Mouse (Mus musculus): ENCODE data around the gene Col5a3. TPM values are rescaled to one million over a fixed set of nuclear protein-coding genes. Genes with fewer than 3 reads are reported as not detected.

Col5a3 gene
- polyA plus RNA-seq, 1 experiment from 2014 or later = 0.22 TPM

- no peak overlapping the region for H3K27ac ChIP-seq (ENCODE audit: low read depth)
- H3K36me3 ChIP-seq (ENCODE audit: insufficient read depth) = no peaks in the 10 kb centered on the region
- 75% methylated on average over 6 of the region's 6 CpGs for whole genome bisulfite sequencing
- H3K9me3 ChIP-seq (ENCODE audit: low read depth, low read length) = no peaks in the 10 kb centered on the region
- H3K27me3 ChIP-seq (ENCODE audit: insufficient read depth, low read length) = no peaks in the 10 kb centered on the region
- no peak overlapping the region for H3K4me3 ChIP-seq (ENCODE audit: low read depth, low read length)
- H3K9ac ChIP-seq = no peak overlapping the region
- no peaks in the 10 kb centered on the region for H3K4me1 ChIP-seq (ENCODE audit: insufficient read depth)
- TF ChIP-seq CTCF (IDR thresholded peaks at IDR 0.05; ENCODE audit: low read depth) = no peak
- H3K4me2 ChIP-seq = no peak overlapping the region
- ATAC-seq (ENCODE audit: insufficient read depth) = no peak
- DNase-seq = no peak
Observed at GRCm38 (mm10) chr9:20758896-20759295, 56.0 kb downstream of the Col5a3 start.

DNA sequence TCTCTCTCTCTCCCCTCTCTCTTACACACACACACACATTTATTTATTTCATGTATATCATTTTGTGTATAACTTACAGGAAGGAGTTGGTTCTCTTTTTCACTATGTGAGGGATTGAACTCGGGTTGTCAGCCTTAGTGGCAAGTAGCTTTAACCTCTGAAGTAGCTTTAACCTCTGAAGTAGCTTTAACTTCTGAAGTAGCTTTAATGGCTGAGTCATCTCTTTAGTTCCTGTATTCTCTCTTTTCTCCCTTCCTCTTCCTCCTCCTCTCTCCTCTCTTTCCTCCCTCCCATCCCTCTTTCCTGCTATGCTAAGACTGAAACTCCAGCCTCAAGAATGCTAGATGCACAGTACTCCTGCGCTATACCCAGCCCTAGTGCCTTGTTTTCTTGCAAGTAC, 56.6 kb downstream of the Col5a3 start:
- Histone ChIP-seq H3K27me3 (ENCODE audit: insufficient read depth, low read length) (no peaks in the 10 kb centered on the region), H3K9me3 (ENCODE audit: low read depth, low read length) (no peaks in the 10 kb centered on the region), H3K4me2 (no peak overlapping the region), H3K4me1 (ENCODE audit: insufficient read depth) (no peaks in the 10 kb centered on the region), H3K27ac (ENCODE audit: low read depth) (no peak overlapping the region), H3K4me3 (ENCODE audit: low read depth, low read length) (no peak overlapping the region), H3K36me3 (ENCODE audit: insufficient read depth) (no peaks in the 10 kb centered on the region), H3K9ac (no peak overlapping the region)
- DNase-seq = no peak
- no peak for ATAC-seq (ENCODE audit: insufficient read depth)
- 63% methylated on average over 2 of the region's 2 CpGs for WGBS
- no peak for TF ChIP-seq CTCF (IDR thresholded peaks at IDR 0.05; ENCODE audit: low read depth)

GRCm38 (mm10) chr9:20757087-20757955, 57.5 kb downstream of the Col5a3 start:
- Histone ChIP-seq H3K27me3 (ENCODE audit: insufficient read depth, low read length) (no peaks in the 10 kb centered on the region), H3K4me1 (ENCODE audit: insufficient read depth) (no peaks in the 10 kb centered on the region), H3K4me3 (ENCODE audit: low read depth, low read length) (no peak overlapping the region), H3K36me3 (ENCODE audit: insufficient read depth) (no peaks in the 10 kb centered on the region), H3K9me3 (ENCODE audit: low read depth, low read length) (no peaks in the 10 kb centered on the region), H3K4me2 (no peak overlapping the region), H3K27ac (ENCODE audit: low read depth) (no peak overlapping the region), H3K9ac (no peak overlapping the region)
- 60% methylated on average over 6 of the region's 6 CpGs for WGBS
- DNase-seq (peak; percentile 83), ATAC-seq (ENCODE audit: insufficient read depth) (no peak; the same call in 1 of the 2 replicates)
- TF ChIP-seq CTCF (IDR thresholded peaks at IDR 0.05; ENCODE audit: low read depth) = peak; percentile 78

GRCm38 (mm10) chr9:20756081-20756700, 58.7 kb downstream of the Col5a3 start:
- H3K9ac ChIP-seq = no peak overlapping the region
- H3K36me3 ChIP-seq (ENCODE audit: insufficient read depth) = no peaks in the 10 kb centered on the region
- H3K4me1 ChIP-seq (ENCODE audit: insufficient read depth) = no peaks in the 10 kb centered on the region
- 83% methylated on average over 4 of the region's 4 CpGs for WGBS
- H3K9me3 ChIP-seq (ENCODE audit: low read depth, low read length) = no peaks in the 10 kb centered on the region
- no peaks in the 10 kb centered on the region for H3K27me3 ChIP-seq (ENCODE audit: insufficient read depth, low read length)
- DNase-seq (no peak), ATAC-seq (ENCODE audit: insufficient read depth) (no peak)
- H3K27ac ChIP-seq (ENCODE audit: low read depth) = no peak overlapping the region
- TF ChIP-seq CTCF (IDR thresholded peaks at IDR 0.05; ENCODE audit: low read depth) = no peak
- no peak overlapping the region for H3K4me2 ChIP-seq
- no peak overlapping the region for H3K4me3 ChIP-seq (ENCODE audit: low read depth, low read length)

DNA sequence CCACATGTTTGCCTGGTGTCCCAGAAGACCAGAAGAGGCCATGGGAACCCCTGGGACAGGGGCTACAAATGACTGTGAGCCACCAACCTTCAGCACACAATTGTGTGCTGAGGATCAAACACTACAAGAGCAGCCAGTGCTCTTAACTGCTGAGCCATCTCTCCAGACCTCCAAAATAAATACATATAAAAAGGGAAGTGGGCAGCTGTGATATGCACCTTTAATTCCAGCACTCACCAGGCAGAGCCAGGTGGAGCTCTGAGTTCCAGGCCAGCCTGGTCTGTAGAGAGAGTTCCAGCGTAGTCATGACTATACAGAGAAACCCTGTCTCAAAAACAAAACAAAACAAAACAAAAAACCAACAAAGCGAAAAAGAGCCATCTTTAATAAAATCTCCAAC, 60.5 kb downstream of the Col5a3 start:
- ATAC-seq (ENCODE audit: insufficient read depth) (no peak), DNase-seq (no peak)
- Histone ChIP-seq H3K27me3 (ENCODE audit: insufficient read depth, low read length) (no peaks in the 10 kb centered on the region), H3K9me3 (ENCODE audit: low read depth, low read length) (no peaks in the 10 kb centered on the region), H3K4me2 (no peak overlapping the region), H3K4me1 (ENCODE audit: insufficient read depth) (no peaks in the 10 kb centered on the region), H3K4me3 (ENCODE audit: low read depth, low read length) (no peak overlapping the region), H3K27ac (ENCODE audit: low read depth) (no peak overlapping the region), H3K36me3 (ENCODE audit: insufficient read depth) (no peaks in the 10 kb centered on the region), H3K9ac (no peak overlapping the region)
- no peak for TF ChIP-seq CTCF (IDR thresholded peaks at IDR 0.05; ENCODE audit: low read depth)
- WGBS = 85% methylated on average over 2 of the region's 2 CpGs

- H3K4me3 ChIP-seq (ENCODE audit: low read depth, low read length) = no peak overlapping the region
- no peak for TF ChIP-seq CTCF (IDR thresholded peaks at IDR 0.05; ENCODE audit: low read depth)
- WGBS = 47% methylated on average over 6 of the region's 6 CpGs
- H3K4me2 ChIP-seq = no peak overlapping the region
- no peak; the same call in 1 of the 2 replicates for ATAC-seq (ENCODE audit: insufficient read depth)
- H3K9me3 ChIP-seq (ENCODE audit: low read depth, low read length) = no peaks in the 10 kb centered on the region
- H3K36me3 ChIP-seq (ENCODE audit: insufficient read depth) = no peaks in the 10 kb centered on the region
- H3K27me3 ChIP-seq (ENCODE audit: insufficient read depth, low read length) = peaks cover 14% of the 10 kb centered on the region
- no peak overlapping the region for H3K9ac ChIP-seq
- no peak for DNase-seq
- H3K27ac ChIP-seq (ENCODE audit: low read depth) = no peak overlapping the region
- H3K4me1 ChIP-seq (ENCODE audit: insufficient read depth) = no peaks in the 10 kb centered on the region
Observed at GRCm38 (mm10) chr9:20751477-20752029, 63.3 kb downstream of the Col5a3 start.

- peaks cover 37% of the 10 kb centered on the region for H3K27me3 ChIP-seq (ENCODE audit: insufficient read depth, low read length)
- no peaks in the 10 kb centered on the region for H3K36me3 ChIP-seq (ENCODE audit: insufficient read depth)
- DNase-seq (no peak), ATAC-seq (ENCODE audit: insufficient read depth) (no peak)
- no peaks in the 10 kb centered on the region for H3K4me1 ChIP-seq (ENCODE audit: insufficient read depth)
- H3K27ac ChIP-seq (ENCODE audit: low read depth) = no peak overlapping the region
- H3K9me3 ChIP-seq (ENCODE audit: low read depth, low read length) = no peaks in the 10 kb centered on the region
- H3K4me3 ChIP-seq (ENCODE audit: low read depth, low read length) = no peak overlapping the region
- 46% methylated on average over 5 of the region's 5 CpGs for WGBS
- no peak overlapping the region for H3K9ac ChIP-seq
- H3K4me2 ChIP-seq = no peak overlapping the region
- no peak for TF ChIP-seq CTCF (IDR thresholded peaks at IDR 0.05; ENCODE audit: low read depth)
Observed at GRCm38 (mm10) chr9:20749213-20749612, 65.7 kb downstream of the Col5a3 start.

All from lung, embryonic 14.5 days (tissue).